Mouse (Mus musculus) lung, adult 2 months (tissue): ENCODE data around the gene Mcm2.

Experiments used
- CTCF ChIP-seq: fragments of 200-500 bp; IDR thresholded peaks from 2 replicates; pipeline ENCODE4 v1.5.1; 2011; ENCODE audit warnings: mild to moderate bottlenecking, low read length, control low read depth; ENCODE audit not compliant: insufficient read depth
- POLR2A ChIP-seq: fragments of 200-500 bp; IDR thresholded peaks from 2 replicates; pipeline ENCODE4 v1.6.1; 2011; ENCODE audit warnings: low read depth, mild to moderate bottlenecking, control low read depth, low read length, borderline replicate concordance; ENCODE audit errors: extremely low read depth

GRCm38 (mm10) chr6:88841781-88842689 lies 56.5 kb downstream of the Mcm2 start, which contains the start of gene Abtb1:
- TF ChIP-seq CTCF = 0 out of 2 replicates have a peak, but pooled peaks have one; percentile 19
- TF ChIP-seq POLR2A = peak; percentile 84; the same call in 1 of the 2 replicates
